Mouse (Mus musculus) liver, embryonic 14.5 days (tissue): ENCODE results near the gene Gnaq.

ENCODE experiments used
- CTCF ChIP-seq: IDR thresholded peaks from 2 replicates; pipeline ENCODE4 v1.5.1; 2016; ENCODE audit warnings: antibody characterized with exemption, low read depth, control low read depth
- EP300 ChIP-seq: IDR thresholded peaks from 2 replicates; pipeline ENCODE4 v1.6.1; 2016; ENCODE audit warnings: antibody characterized with exemption, low read depth

DNA sequence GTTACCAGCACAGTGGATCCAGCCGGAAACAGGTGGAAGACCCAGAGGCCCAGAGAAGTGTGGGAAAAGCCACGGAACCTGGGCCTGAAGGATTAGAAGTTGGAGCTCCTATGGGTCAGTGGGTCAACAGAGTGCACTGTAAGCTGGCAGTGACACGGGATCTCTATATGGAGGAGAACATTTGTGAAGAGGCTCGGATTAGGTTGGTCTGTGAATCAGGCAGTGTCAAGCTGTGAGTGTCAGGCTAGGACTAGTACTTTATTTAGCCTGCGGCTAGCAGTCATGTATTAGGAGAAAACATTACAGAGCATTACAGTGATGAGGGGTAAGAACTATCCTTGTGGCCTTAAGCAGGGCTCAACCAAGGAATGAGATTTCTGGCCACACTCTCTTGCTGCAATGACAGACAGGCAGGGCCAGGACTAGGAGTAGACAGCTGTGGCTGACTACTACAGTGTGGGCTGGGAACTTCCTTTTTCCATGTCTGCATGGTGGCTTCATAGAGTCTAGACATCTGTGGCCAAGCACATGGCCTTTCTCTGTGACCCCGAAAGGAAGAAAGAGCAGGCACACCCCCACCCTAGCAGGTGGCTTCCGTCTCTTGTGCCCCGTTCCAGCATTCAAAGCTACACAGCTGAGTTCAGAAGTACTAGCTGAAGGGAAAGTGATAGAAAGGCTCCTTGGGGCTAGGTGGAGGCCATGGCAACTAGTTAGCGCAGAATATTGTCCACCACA lies 240.3 kb downstream of the Gnaq start:
- TF ChIP-seq EP300: no peak
- no peak for TF ChIP-seq CTCF
